Mouse (Mus musculus): ENCODE measurements at regions not wholly inside any gene's neighbourhood (a gene's known extent, or its start where the extent isn't known, plus 50 kb on each side); places are given as distances from the start of the nearest gene placed in this dataset.

DNA sequence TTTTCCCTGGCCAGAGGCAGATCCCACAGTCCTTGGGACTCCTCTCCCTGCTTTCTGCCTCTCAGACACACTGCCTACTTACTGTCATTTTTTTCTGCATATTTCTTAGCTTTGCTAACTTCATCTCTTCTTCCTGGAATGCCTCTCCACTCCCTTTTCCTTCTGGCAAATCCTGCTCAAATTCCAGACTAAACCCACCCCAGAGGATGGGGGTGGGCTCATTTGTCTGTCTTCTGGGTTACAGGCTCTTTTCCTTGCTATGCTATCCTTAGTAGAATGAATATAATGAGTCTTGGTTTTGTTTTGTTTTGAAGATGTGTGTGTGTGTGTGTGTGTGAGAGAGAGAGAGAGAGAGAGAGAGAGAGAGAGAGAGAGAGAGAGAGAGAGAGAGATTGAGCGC, 51.9 kb upstream of the Klf9 start:
- no peak for DNase-seq (ENCODE audit: low spot score in 2 of 2)

DNA sequence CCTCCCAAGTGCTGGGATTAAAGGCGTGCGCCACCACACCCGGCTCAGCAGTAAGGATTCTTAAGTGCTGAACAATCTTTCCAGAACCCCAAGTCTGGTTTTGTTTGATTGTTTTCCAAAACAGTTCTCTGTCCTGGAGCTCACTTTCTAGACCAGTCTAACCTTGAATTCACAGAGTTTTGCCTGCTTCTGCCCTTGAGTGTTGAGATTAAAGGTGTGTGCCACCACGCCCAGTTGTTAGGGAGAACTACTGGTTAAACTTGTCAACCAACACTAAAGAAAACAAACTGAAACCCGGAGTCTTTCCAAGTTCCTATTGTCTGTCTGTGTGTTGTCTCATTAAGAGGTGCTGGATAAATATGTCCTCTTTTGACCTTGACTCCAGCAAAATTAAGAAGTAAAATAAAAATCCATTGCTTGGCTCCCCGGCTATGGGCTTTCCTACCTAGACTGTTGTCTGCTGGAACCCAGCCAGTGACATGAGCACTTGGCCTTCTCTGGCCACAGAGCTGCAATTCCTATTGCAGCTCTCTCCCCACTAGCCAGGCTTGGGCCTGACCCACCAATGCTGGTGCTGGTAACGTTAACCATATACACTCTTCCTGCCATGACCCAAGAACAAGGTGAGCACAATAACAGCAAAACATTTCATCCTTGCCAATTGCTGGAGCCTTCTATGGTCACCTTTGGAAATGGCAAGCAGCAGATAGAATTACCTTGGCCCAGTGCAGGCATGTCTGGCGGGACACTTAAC, 51.1 kb upstream of the Klf9 start:
- DNase-seq (ENCODE audit: low spot score in 2 of 2), result peak; percentile 30 to 55

Measured in gastrocnemius, adult 8-10 months (tissue).